Mouse (Mus musculus): ENCODE data around the gene Ralgapa2. TPM values are rescaled to one million over a fixed set of nuclear protein-coding genes. Genes with fewer than 3 reads are reported as not detected.

Ralgapa2 gene
- polyA plus RNA-seq, 1 experiment from 2014 or later: 4.0 TPM

DNA sequence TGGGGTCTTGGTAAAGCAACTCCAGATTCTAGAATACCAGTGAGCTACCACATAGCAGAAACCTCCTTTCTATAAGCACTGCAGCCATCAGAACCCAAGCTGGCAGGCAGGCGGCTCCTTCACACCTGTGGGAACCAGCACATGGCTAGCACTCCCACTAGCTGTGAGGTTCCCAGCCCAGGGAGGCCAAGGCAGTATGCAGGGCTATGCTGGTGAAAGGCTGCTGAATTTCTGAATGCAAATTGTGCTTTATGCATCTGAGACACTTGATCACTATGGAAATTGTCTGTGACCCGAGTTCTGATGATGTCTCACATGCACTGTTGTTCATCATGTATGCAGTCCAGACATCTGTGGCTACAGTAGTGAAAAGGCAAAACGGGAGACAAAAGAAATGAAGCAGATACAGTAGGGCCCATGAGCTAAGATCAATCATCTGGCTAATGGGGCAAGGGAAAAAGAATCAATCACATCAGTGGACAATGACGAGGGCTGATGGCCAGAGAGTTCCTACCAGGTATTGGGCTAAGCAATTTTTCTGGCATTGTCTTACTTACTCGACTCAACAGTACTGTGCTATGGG is 180.2 kb downstream of the Ralgapa2 start:
- no peak overlapping the region for H3K4me2 ChIP-seq
- no peaks in the 10 kb centered on the region for H3K36me3 ChIP-seq
- H3K9me3 ChIP-seq: no peaks in the 10 kb centered on the region
- H3K27me3 ChIP-seq: no peaks in the 10 kb centered on the region
- no peak overlapping the region for H3K4me3 ChIP-seq
- no peak overlapping the region for H3K27ac ChIP-seq
- 76% methylated on average over 5 of the region's 5 CpGs for WGBS
- ATAC-seq (ENCODE audit: insufficient number of reproducible peaks, low FRiP score, low TSS enrichment, low read depth): no peak
- H3K4me1 ChIP-seq: no peaks in the 10 kb centered on the region
- H3K9ac ChIP-seq: no peak overlapping the region

DNA sequence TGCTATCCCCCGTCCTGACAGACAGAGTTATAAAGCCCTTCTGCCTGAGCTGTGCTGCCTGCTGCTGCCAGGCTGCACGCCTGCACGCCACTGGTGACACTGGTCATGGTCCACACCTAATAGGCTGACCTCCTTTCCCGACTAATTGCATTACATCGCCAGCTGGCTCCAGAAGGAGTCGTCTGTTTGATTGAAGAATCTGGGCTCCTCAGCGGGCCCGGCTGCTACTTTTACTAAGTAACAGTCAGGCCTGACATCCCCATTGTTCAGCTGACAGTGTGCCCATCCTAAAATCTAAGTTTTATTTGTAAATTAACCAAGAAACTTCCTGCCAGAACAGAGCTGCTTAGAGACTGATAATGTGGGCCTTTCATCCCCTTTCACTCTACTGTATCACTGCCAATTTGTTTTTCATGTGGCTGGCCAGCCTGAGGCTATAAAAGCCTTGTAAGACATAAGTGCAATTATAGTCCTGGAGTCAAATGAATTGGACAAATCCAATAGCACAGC is 181.3 kb downstream of the Ralgapa2 start:
- Histone ChIP-seq H3K4me2 (no peak overlapping the region), H3K4me1 (no peaks in the 10 kb centered on the region), H3K9ac (no peak overlapping the region), H3K4me3 (no peak overlapping the region), H3K27me3 (no peaks in the 10 kb centered on the region), H3K36me3 (no peaks in the 10 kb centered on the region), H3K27ac (no peak overlapping the region), H3K9me3 (no peaks in the 10 kb centered on the region)
- 26% methylated on average over 8 of the region's 8 CpGs for WGBS
- ATAC-seq (ENCODE audit: insufficient number of reproducible peaks, low FRiP score, low TSS enrichment, low read depth): no peak

DNA sequence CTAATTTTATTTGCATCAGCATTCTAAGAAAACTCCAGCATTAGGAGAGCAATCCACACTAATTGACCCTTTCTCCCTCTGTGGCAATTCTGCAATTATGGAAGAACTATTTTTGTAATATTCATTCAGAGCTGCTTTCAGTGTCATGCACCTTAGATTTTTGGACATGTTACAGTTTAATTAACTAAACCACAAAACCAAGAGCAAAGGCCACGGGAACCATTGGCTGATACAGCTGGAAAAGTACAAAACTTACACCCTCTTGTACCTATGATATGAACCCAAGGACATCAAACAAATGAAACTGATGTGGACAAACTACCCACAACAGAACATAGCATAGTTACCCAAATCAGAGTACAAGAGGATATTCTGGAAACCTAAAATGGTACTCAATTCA is 182.0 kb downstream of the Ralgapa2 start:
- H3K27ac ChIP-seq: no peak overlapping the region
- no peak overlapping the region for H3K9ac ChIP-seq
- no peaks in the 10 kb centered on the region for H3K36me3 ChIP-seq
- H3K9me3 ChIP-seq: no peaks in the 10 kb centered on the region
- H3K4me1 ChIP-seq: no peaks in the 10 kb centered on the region
- WGBS: 77% methylated on average over 1 of the region's 1 CpGs
- H3K4me3 ChIP-seq: no peak overlapping the region
- no peak overlapping the region for H3K4me2 ChIP-seq
- ATAC-seq (ENCODE audit: insufficient number of reproducible peaks, low FRiP score, low TSS enrichment, low read depth): no peak
- H3K27me3 ChIP-seq: no peaks in the 10 kb centered on the region

- Histone ChIP-seq H3K9me3 (no peaks in the 10 kb centered on the region), H3K9ac (no peak overlapping the region), H3K36me3 (no peaks in the 10 kb centered on the region), H3K4me1 (no peaks in the 10 kb centered on the region), H3K4me2 (no peak overlapping the region), H3K27ac (no peak overlapping the region), H3K4me3 (no peak overlapping the region), H3K27me3 (no peaks in the 10 kb centered on the region)
- no peak for ATAC-seq (ENCODE audit: insufficient number of reproducible peaks, low FRiP score, low TSS enrichment, low read depth)
- WGBS: 90% methylated on average over 1 of the region's 1 CpGs
Measured at GRCm38 (mm10) chr2:146326654-146327053, 185.5 kb downstream of the Ralgapa2 start.

GRCm38 (mm10) chr2:146324907-146325715 is 187.0 kb downstream of the Ralgapa2 start:
- 57% methylated on average over 15 of the region's 15 CpGs for WGBS
- Histone ChIP-seq H3K9me3 (no peaks in the 10 kb centered on the region), H3K27me3 (no peaks in the 10 kb centered on the region), H3K9ac (no peak overlapping the region), H3K36me3 (no peaks in the 10 kb centered on the region), H3K4me2 (no peak overlapping the region), H3K4me1 (no peaks in the 10 kb centered on the region), H3K4me3 (no peak overlapping the region), H3K27ac (no peak overlapping the region)
- ATAC-seq (ENCODE audit: insufficient number of reproducible peaks, low FRiP score, low TSS enrichment, low read depth): no peak

GRCm38 (mm10) chr2:146324140-146324906 is 187.8 kb downstream of the Ralgapa2 start:
- ATAC-seq (ENCODE audit: insufficient number of reproducible peaks, low FRiP score, low TSS enrichment, low read depth): no peak
- no peak overlapping the region for H3K9ac ChIP-seq
- H3K27me3 ChIP-seq: no peaks in the 10 kb centered on the region
- no peak overlapping the region for H3K4me2 ChIP-seq
- no peak overlapping the region for H3K4me3 ChIP-seq
- no peaks in the 10 kb centered on the region for H3K36me3 ChIP-seq
- no peaks in the 10 kb centered on the region for H3K9me3 ChIP-seq
- no peak overlapping the region for H3K27ac ChIP-seq
- H3K4me1 ChIP-seq: no peaks in the 10 kb centered on the region
- 83% methylated on average over 3 of the region's 3 CpGs for WGBS

DNA sequence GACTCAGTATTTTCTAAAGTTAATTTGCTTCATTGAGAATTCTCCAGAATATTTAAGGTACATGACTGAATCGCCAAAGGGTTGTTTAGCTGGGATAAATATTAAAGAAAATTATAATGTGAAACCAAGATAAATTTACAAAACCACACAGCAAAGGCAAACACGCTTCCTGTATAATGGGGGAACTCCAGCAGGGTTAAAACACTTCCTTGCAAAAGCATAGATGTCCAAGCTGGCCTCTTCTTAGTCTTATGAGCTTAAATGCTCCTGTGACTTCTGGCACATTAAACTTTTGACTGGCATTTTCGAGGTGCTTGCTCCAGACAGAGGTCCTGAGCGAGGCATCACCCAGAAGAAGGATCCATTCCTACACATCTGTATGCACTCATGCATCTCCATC is 188.6 kb downstream of the Ralgapa2 start:
- Histone ChIP-seq H3K4me3 (no peak overlapping the region), H3K36me3 (no peaks in the 10 kb centered on the region), H3K4me1 (no peaks in the 10 kb centered on the region), H3K9me3 (no peaks in the 10 kb centered on the region), H3K27me3 (no peaks in the 10 kb centered on the region), H3K9ac (no peak overlapping the region), H3K27ac (no peak overlapping the region), H3K4me2 (no peak overlapping the region)
- WGBS: 83% methylated on average over 4 of the region's 4 CpGs
- ATAC-seq (ENCODE audit: insufficient number of reproducible peaks, low FRiP score, low TSS enrichment, low read depth): no peak

- Histone ChIP-seq H3K9me3 (no peaks in the 10 kb centered on the region), H3K27me3 (no peaks in the 10 kb centered on the region), H3K27ac (no peak overlapping the region), H3K4me2 (no peak overlapping the region), H3K9ac (no peak overlapping the region), H3K4me3 (no peak overlapping the region), H3K36me3 (no peaks in the 10 kb centered on the region), H3K4me1 (no peaks in the 10 kb centered on the region)
- WGBS: 69% methylated on average over 2 of the region's 2 CpGs
- no peak for ATAC-seq (ENCODE audit: insufficient number of reproducible peaks, low FRiP score, low TSS enrichment, low read depth)
Measured at GRCm38 (mm10) chr2:146322770-146323169, 189.4 kb downstream of the Ralgapa2 start.

GRCm38 (mm10) chr2:146322019-146322418 is 190.1 kb downstream of the Ralgapa2 start:
- H3K27me3 ChIP-seq: no peaks in the 10 kb centered on the region
- no peaks in the 10 kb centered on the region for H3K36me3 ChIP-seq
- 78% methylated on average over 2 of the region's 2 CpGs for WGBS
- ATAC-seq (ENCODE audit: insufficient number of reproducible peaks, low FRiP score, low TSS enrichment, low read depth): no peak
- H3K4me2 ChIP-seq: no peak overlapping the region
- H3K4me3 ChIP-seq: no peak overlapping the region
- no peak overlapping the region for H3K27ac ChIP-seq
- H3K9me3 ChIP-seq: no peaks in the 10 kb centered on the region
- no peak overlapping the region for H3K9ac ChIP-seq
- no peaks in the 10 kb centered on the region for H3K4me1 ChIP-seq

GRCm38 (mm10) chr2:146320666-146321065 is 191.5 kb downstream of the Ralgapa2 start:
- no peak for ATAC-seq (ENCODE audit: insufficient number of reproducible peaks, low FRiP score, low TSS enrichment, low read depth)
- H3K4me2 ChIP-seq: no peak overlapping the region
- H3K9ac ChIP-seq: no peak overlapping the region
- H3K4me3 ChIP-seq: no peak overlapping the region
- H3K4me1 ChIP-seq: no peaks in the 10 kb centered on the region
- H3K27me3 ChIP-seq: no peaks in the 10 kb centered on the region
- 92% methylated on average over 2 of the region's 2 CpGs for WGBS
- no peak overlapping the region for H3K27ac ChIP-seq
- no peaks in the 10 kb centered on the region for H3K36me3 ChIP-seq
- H3K9me3 ChIP-seq: no peaks in the 10 kb centered on the region

- H3K27ac ChIP-seq: no peak overlapping the region
- no peak for ATAC-seq (ENCODE audit: insufficient number of reproducible peaks, low FRiP score, low TSS enrichment, low read depth)
- WGBS: 82% methylated on average over 5 of the region's 5 CpGs
- no peaks in the 10 kb centered on the region for H3K9me3 ChIP-seq
- H3K27me3 ChIP-seq: no peaks in the 10 kb centered on the region
- H3K9ac ChIP-seq: no peak overlapping the region
- H3K4me2 ChIP-seq: no peak overlapping the region
- H3K4me1 ChIP-seq: no peaks in the 10 kb centered on the region
- H3K36me3 ChIP-seq: no peaks in the 10 kb centered on the region
- H3K4me3 ChIP-seq: no peak overlapping the region
Measured at GRCm38 (mm10) chr2:146314751-146315150, 197.4 kb downstream of the Ralgapa2 start.

DNA sequence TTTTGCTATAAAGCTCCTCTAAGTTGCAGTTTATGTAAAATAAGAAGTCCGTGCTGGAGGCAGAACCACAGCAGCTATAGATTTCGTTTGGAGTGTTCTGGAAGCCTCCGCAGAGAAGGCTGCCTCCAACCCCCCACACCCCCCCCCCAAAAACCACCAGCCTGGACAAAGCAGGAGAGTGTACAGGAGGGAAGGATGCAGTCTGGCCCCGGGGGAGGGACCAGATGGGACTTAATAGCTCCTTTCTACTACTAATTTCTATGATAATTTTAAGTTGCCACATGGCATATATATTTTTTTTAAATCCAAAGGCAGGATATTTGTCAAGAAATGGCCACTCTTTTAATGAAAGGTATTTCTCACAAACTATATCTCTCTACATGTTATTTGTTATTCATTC is 198.3 kb downstream of the Ralgapa2 start:
- Histone ChIP-seq H3K4me2 (no peak overlapping the region), H3K27me3 (no peaks in the 10 kb centered on the region), H3K4me3 (no peak overlapping the region), H3K27ac (no peak overlapping the region), H3K9ac (no peak overlapping the region), H3K4me1 (no peaks in the 10 kb centered on the region), H3K36me3 (no peaks in the 10 kb centered on the region), H3K9me3 (no peaks in the 10 kb centered on the region)
- WGBS: 68% methylated on average over 4 of the region's 4 CpGs
- ATAC-seq (ENCODE audit: insufficient number of reproducible peaks, low FRiP score, low TSS enrichment, low read depth): no peak

All from limb, embryonic 15.5 days (tissue).